Mouse (Mus musculus): ENCODE measurements around the gene Camk1d. TPM values are rescaled to one million over a fixed set of nuclear protein-coding genes. Genes with fewer than 3 reads are reported as not detected.
"Not testable (repeated sequence)": the region's sequence is repeated elsewhere in the genome, so short reads cannot be mapped to it uniquely, and the experiment has no call there.

Camk1d gene
- total RNA-seq, 2 experiments from 2014 or later = 99.2 to 101 TPM

GRCm38 (mm10) chr2:5267980-5268379 lies 446.3 kb downstream of the Camk1d start:
- DNase-seq (ENCODE audit: extremely low spot score in 1 of 2, low spot score in 2 of 2) = no peak
- intact Hi-C loops (cut with DNase I) = no loop called here

- no peak for DNase-seq (ENCODE audit: extremely low spot score in 1 of 2, low spot score in 2 of 2)
- intact Hi-C loops (cut with DNase I) = no loop called here
Measured at GRCm38 (mm10) chr2:5262279-5262678, 452.0 kb downstream of the Camk1d start.

DNA sequence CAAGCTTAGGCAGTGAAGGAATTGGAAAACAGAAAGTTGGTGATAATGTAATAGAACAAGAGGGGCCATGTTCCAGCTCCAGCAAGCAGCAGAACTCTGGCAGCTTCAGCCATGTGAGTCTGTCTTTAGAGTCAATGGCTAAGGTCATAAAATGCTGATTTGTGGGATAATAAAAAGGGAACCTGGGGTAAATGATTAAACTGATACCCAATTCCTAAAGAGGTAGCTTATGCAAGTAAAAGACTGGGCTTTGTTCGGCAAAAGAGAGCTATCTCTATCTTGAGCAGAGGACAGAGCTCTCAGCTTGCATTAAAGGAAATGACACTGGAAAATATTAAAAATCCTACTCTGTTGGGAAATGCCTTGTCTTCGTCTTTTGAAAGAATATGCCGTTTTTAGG lies 456.1 kb downstream of the Camk1d start:
- no peak for DNase-seq (ENCODE audit: extremely low spot score in 1 of 2, low spot score in 2 of 2)
- intact Hi-C loops (cut with DNase I) = no loop called here

- intact Hi-C loops (cut with DNase I) = loop anchor here (2.0 kb wide), 1 partner anchor 159 kb away; no protein-coding TSS in a partner anchor
Measured at GRCm38 (mm10) chr2:5249969-5250368, 464.3 kb downstream of the Camk1d start.

GRCm38 (mm10) chr2:5249199-5249598 lies 465.1 kb downstream of the Camk1d start:
- DNase-seq (ENCODE audit: extremely low spot score in 1 of 2, low spot score in 2 of 2); intact Hi-C loops (cut with DNase I): not testable (repeated sequence)

More at GRCm38 (mm10) chr2:5249969-5250368, 464.3 kb downstream of the Camk1d start:
- peak; percentile 63 to 83 for DNase-seq (ENCODE audit: extremely low spot score in 1 of 2, low spot score in 2 of 2)

Other genes starting within 250 kb of the Camk1d start
- gene Nudt5, start 130.5 kb upstream of the Camk1d start, total RNA-seq (2021) = 10 to 100 TPM; 16.3 to 19.3 TPM
- gene Cdc123, start 130.6 kb upstream of the Camk1d start, total RNA-seq (2021) = 100 to 1,000 TPM; 119 to 123 TPM
- under 1 TPM; 0.49 to 0.67 TPM for gene Gm13199, start 148.4 kb upstream of the Camk1d start, total RNA-seq (2021)
- 100 to 1,000 TPM; 118 to 119 TPM for gene Sec61a2, start 180.9 kb upstream of the Camk1d start, total RNA-seq (2021)
- 1 to 10 TPM; 8.0 to 9.2 TPM for gene Dhtkd1, start 228.3 kb upstream of the Camk1d start, total RNA-seq (2021)
- gene Upf2, start 237.0 kb upstream of the Camk1d start, total RNA-seq (2021) = 10 to 100 TPM; 15.8 to 17.6 TPM